Mouse (Mus musculus): ENCODE measurements around the gene Rnft1. TPM values are rescaled to one million over a fixed set of nuclear protein-coding genes. Genes with fewer than 3 reads are reported as not detected.
"Not testable (repeated sequence)": the region's sequence is repeated elsewhere in the genome, so short reads cannot be mapped to it uniquely, and the experiment has no call there.

Rnft1 gene
- polyA plus RNA-seq, 2 experiments = 3.2 to 15.9 TPM

GRCm38 (mm10) chr11:86527528-86527927, 43.1 kb downstream of the Rnft1 start:
- no peak for ATAC-seq (ENCODE audit: insufficient read depth)
- 87% methylated on average over 4 of the region's 4 CpGs for WGBS (ENCODE audit: insufficient replicate concordance)
- no peaks in the 10 kb centered on the region for H3K9me3 ChIP-seq (ENCODE audit: control insufficient read depth, low read length)

GRCm38 (mm10) chr11:86532834-86533233, 48.4 kb downstream of the Rnft1 start:
- H3K27ac ChIP-seq = no peak overlapping the region
- ATAC-seq (ENCODE audit: insufficient read depth) = no peak
- peak in 1 of 3 experiments; percentile 24 for DNase-seq (ENCODE audit: low read depth in 3 of 3, low spot score in 3 of 3)
- TF ChIP-seq CTCF (IDR thresholded peaks at IDR 0.05; ENCODE audit: low read depth) (peak; percentile 59), EP300 (IDR thresholded peaks at IDR 0.05; ENCODE audit: low read depth) (no peak)
- no peak overlapping the region for H3K4me2 ChIP-seq (ENCODE audit: low read depth)
- H3K4me1 ChIP-seq (replicated peaks; ENCODE audit: control insufficient read depth in 2 of 2, insufficient read depth in 2 of 2, low read length in 1 of 2) = no peaks in the 10 kb centered on the region
- H3K4me3 ChIP-seq (ENCODE audit: insufficient read depth in 1 of 2, low read depth in 2 of 2, low read length in 2 of 2) = no peak overlapping the region
- H3K27me3 ChIP-seq (ENCODE audit: control insufficient read depth, insufficient read depth, low read length) = no peaks in the 10 kb centered on the region
- H3K36me3 ChIP-seq (replicated peaks; ENCODE audit: control insufficient read depth, insufficient read depth, low read depth) = peaks cover 38% of the 10 kb centered on the region
- H3K9me3 ChIP-seq (ENCODE audit: control insufficient read depth, low read length) = no peaks in the 10 kb centered on the region
- no peak overlapping the region for H3K9ac ChIP-seq (replicated peaks)
- 59% methylated on average over 1 of the region's 1 CpGs for WGBS (ENCODE audit: insufficient replicate concordance)

More at GRCm38 (mm10) chr11:86527528-86527927, 43.1 kb downstream of the Rnft1 start:
- no peak for TF ChIP-seq EP300 (IDR thresholded peaks at IDR 0.05; ENCODE audit: low read depth)
- no peak for TF ChIP-seq CTCF (IDR thresholded peaks at IDR 0.05; ENCODE audit: low read depth)
- Histone ChIP-seq H3K36me3 (replicated peaks; ENCODE audit: control insufficient read depth, insufficient read depth, low read depth) (peaks cover 43% of the 10 kb centered on the region), H3K9ac (replicated peaks) (no peak overlapping the region), H3K4me1 (replicated peaks; ENCODE audit: control insufficient read depth in 2 of 2, insufficient read depth in 2 of 2, low read length in 1 of 2) (no peaks in the 10 kb centered on the region), H3K4me3 (ENCODE audit: insufficient read depth in 1 of 2, low read depth in 2 of 2, low read length in 2 of 2) (no peak overlapping the region), H3K27ac (no peak overlapping the region), H3K4me2 (ENCODE audit: low read depth) (no peak overlapping the region), H3K27me3 (ENCODE audit: control insufficient read depth, insufficient read depth, low read length) (no peaks in the 10 kb centered on the region)
- no peak for DNase-seq (ENCODE audit: low read depth in 3 of 3, low spot score in 3 of 3)

- not testable (repeated sequence) for H3K27me3 ChIP-seq (ENCODE audit: control insufficient read depth, insufficient read depth, low read length); H3K4me1 ChIP-seq (replicated peaks; ENCODE audit: control insufficient read depth in 2 of 2, insufficient read depth in 2 of 2, low read length in 1 of 2); H3K27ac ChIP-seq; H3K9me3 ChIP-seq (ENCODE audit: control insufficient read depth, low read length); H3K9ac ChIP-seq (replicated peaks); H3K4me2 ChIP-seq (ENCODE audit: low read depth); DNase-seq (ENCODE audit: low read depth in 3 of 3, low spot score in 3 of 3); ATAC-seq (ENCODE audit: insufficient read depth); H3K4me3 ChIP-seq (ENCODE audit: insufficient read depth in 1 of 2, low read depth in 2 of 2, low read length in 2 of 2)
- H3K36me3 ChIP-seq (replicated peaks; ENCODE audit: control insufficient read depth, insufficient read depth, low read depth) = peaks cover 35% of the 10 kb centered on the region
- WGBS (ENCODE audit: insufficient replicate concordance) = 76% methylated on average over 6 of the region's 6 CpGs
Observed at GRCm38 (mm10) chr11:86533302-86533701, 48.8 kb downstream of the Rnft1 start.

GRCm38 (mm10) chr11:86534201-86534910, 49.9 kb downstream of the Rnft1 start:
- Histone ChIP-seq H3K4me2 (ENCODE audit: low read depth) (no peak overlapping the region), H3K9me3 (ENCODE audit: control insufficient read depth, low read length) (no peaks in the 10 kb centered on the region), H3K4me1 (replicated peaks; ENCODE audit: control insufficient read depth in 2 of 2, insufficient read depth in 2 of 2, low read length in 1 of 2) (no peaks in the 10 kb centered on the region), H3K36me3 (replicated peaks; ENCODE audit: control insufficient read depth, insufficient read depth, low read depth) (peaks cover 31% of the 10 kb centered on the region), H3K4me3 (ENCODE audit: insufficient read depth in 1 of 2, low read depth in 2 of 2, low read length in 2 of 2) (no peak overlapping the region), H3K27ac (no peak overlapping the region), H3K27me3 (ENCODE audit: control insufficient read depth, insufficient read depth, low read length) (no peaks in the 10 kb centered on the region), H3K9ac (replicated peaks) (no peak overlapping the region)
- WGBS (ENCODE audit: insufficient replicate concordance) = 79% methylated on average over 5 of the region's 5 CpGs
- no peak for DNase-seq (ENCODE audit: low read depth in 3 of 3, low spot score in 3 of 3)
- TF ChIP-seq EP300 (IDR thresholded peaks at IDR 0.05; ENCODE audit: low read depth) (no peak), CTCF (IDR thresholded peaks at IDR 0.05; ENCODE audit: low read depth) (no peak)
- ATAC-seq (ENCODE audit: insufficient read depth) = no peak

- H3K27me3 ChIP-seq (ENCODE audit: control insufficient read depth, insufficient read depth, low read length) = no peaks in the 10 kb centered on the region
- 81% methylated on average over 4 of the region's 4 CpGs for WGBS (ENCODE audit: insufficient replicate concordance)
- no peak for DNase-seq (ENCODE audit: low read depth in 3 of 3, low spot score in 3 of 3)
Observed at GRCm38 (mm10) chr11:86538786-86539185, 54.3 kb downstream of the Rnft1 start.

More at GRCm38 (mm10) chr11:86538786-86539185, 54.3 kb downstream of the Rnft1 start:
- Histone ChIP-seq H3K36me3 (replicated peaks; ENCODE audit: control insufficient read depth, insufficient read depth, low read depth) (peaks cover 7% of the 10 kb centered on the region), H3K9ac (replicated peaks) (no peak overlapping the region), H3K27ac (no peak overlapping the region), H3K4me3 (ENCODE audit: insufficient read depth in 1 of 2, low read depth in 2 of 2, low read length in 2 of 2) (no peak overlapping the region), H3K4me1 (replicated peaks; ENCODE audit: control insufficient read depth in 2 of 2, insufficient read depth in 2 of 2, low read length in 1 of 2) (peaks cover 5 to 8% of the 10 kb centered on the region in 2 experiments; a peak in 3 of 4 replicates), H3K9me3 (ENCODE audit: control insufficient read depth, low read length) (no peaks in the 10 kb centered on the region), H3K4me2 (ENCODE audit: low read depth) (no peak overlapping the region)
- ATAC-seq (ENCODE audit: insufficient read depth) = no peak
- no peak for TF ChIP-seq CTCF (IDR thresholded peaks at IDR 0.05; ENCODE audit: low read depth)
- no peak for TF ChIP-seq EP300 (IDR thresholded peaks at IDR 0.05; ENCODE audit: low read depth)
